Mouse (Mus musculus): ENCODE results near the gene Acot8.

The Acot8 gene

DNA sequence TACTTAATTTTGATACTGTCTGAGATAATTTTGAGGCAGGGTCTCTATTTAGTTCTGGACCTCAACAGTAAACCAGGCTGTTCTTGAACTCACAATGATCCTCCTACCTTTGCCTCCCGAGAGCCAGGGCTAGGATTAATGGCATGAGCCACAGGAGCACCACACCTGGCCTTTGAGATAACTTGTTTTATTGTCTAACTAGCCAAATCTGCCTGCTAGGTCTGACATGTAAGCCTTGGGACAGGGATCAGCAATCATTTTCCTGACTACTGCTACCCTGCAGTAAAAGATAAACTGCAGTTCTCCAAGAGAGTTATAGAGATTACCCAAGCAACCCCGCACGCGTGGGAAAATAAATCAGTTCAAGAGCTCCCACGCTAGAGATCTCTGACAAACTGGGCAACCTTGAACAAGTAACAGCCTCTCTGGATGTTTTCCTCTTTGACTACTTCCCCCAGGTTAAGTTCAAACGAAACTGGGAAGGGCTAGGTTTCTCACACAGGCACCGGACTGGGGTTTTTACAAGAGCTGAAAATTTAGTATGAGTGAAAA lies 19.7 kb downstream of the Acot8 start:
- DNase-seq (ENCODE audit: extremely low read depth, low read depth): no peak

DNA sequence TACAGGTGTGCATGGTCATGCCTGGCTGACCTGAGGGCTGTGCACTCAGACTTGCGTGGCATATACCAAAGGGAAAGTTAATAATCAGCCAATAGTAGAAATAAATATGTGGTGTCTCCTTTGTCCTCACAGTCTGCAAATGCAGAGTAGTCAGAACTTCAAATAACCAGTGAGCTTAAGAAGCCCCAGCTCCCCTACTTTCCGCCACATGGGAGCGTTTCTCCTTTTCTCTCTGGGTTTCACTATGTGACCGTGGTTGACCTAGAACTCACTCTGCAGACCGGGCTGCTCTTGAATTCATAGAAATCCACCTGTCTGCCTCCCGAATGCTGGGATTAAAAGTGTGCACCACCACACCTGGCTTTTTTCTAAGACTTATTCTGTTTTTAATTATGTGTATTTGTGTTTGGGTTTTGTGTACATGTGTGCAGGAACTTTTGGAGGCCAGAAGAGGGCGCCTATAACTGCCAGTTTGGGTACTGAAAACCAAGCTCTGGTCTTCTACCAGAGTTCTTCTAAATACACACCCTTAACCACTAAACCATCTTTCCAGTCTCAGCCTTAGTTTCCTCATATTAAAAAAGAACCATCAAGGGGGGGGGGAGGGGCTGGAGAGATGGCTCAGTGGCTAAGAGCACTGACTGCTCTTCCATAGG lies 20.6 kb downstream of the Acot8 start:
- DNase-seq (ENCODE audit: extremely low read depth, low read depth): peak; percentile 57

DNA sequence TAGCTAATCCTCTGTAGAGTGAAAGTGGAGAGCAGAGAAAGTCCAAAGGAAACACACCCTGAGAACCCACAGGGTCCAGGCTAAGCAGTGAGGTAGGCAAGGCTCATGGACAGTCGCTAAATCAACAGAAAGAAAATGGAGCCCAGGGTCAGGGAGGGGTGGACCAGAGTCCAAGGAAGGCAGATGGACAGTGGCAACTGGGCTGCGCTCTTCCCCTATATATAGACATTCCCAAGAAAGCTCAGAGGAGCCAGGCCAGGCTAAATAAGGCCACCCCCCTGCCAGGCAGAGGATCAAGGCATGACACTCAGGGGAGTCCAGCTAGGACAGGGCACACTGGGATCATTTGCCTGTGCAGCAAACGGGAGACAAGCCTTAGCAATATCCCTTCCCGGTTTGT lies 22.8 kb downstream of the Acot8 start:
- no peak for DNase-seq (ENCODE audit: extremely low read depth, low read depth)

DNA sequence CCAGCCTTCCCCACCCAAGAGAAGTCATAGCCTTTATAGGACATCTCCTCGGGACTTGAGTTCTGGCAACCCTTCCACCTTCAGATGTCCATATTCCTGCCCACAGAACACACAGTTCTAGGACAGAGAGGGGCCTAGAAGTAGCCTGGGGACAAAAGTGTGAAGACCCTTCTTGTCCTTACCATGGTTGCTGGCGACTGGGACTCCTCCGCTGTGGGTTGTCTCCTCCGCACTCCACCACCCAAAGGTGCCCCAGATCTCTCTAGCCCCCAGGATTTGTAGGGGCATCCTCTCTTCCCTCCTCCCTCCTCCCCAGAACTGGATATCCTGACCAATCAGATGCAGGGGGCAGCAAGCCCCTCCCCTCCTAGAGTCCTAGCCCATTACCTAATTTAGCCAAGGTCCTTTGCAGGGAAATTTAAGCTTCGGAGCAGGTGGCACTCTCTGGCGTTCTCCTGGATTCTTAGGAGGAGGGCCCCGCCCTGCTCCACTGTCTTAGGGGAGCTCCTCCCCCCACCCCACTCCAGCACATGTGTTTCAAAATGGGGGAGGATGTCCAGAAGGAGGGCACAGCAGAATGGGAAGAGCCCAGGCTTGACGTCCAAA lies 25.1 kb downstream of the Acot8 start, which contains the start of gene Tnnc2:
Gene Tnnc2, minus strand, starts transcription at position 487 of the 606 bp plus-strand sequence.
- DNase-seq (ENCODE audit: extremely low read depth, low read depth): no peak

DNA sequence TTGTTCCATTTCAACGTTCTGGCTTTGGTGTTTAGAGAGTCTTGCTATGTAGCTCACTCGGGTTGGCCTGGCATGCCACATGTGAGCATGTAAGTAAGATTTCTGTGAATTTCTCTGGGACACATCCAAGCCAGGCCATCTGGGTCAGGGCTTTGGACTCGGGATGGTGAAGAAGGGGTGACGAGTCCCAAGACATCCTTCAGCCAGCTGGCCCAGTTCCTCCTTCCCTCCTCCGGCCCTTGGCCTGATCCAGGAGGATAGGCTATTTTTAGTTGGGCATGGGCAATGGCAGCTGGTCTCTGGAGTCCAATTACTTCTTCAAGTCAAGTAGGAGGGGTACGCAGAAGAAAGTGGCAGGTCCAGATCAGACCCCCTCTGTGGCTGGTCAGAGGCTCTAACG lies 25.9 kb downstream of the Acot8 start:
- DNase-seq (ENCODE audit: extremely low read depth, low read depth): no peak

DNA sequence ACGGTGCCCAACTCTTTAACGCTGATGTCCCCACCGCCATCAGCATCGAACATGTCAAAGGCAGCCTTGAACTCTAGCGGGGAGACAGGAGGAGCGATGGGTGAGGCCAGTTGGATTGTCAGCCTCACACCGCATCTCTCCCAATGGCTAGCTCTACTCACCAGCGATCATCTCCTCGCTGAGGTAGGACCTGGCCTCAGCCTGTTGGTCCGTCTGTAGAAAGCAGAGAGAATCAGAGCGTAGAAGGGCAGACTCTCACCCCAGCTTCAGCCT lies 26.7 kb downstream of the Acot8 start:
- DNase-seq (ENCODE audit: extremely low read depth, low read depth): no peak

DNA sequence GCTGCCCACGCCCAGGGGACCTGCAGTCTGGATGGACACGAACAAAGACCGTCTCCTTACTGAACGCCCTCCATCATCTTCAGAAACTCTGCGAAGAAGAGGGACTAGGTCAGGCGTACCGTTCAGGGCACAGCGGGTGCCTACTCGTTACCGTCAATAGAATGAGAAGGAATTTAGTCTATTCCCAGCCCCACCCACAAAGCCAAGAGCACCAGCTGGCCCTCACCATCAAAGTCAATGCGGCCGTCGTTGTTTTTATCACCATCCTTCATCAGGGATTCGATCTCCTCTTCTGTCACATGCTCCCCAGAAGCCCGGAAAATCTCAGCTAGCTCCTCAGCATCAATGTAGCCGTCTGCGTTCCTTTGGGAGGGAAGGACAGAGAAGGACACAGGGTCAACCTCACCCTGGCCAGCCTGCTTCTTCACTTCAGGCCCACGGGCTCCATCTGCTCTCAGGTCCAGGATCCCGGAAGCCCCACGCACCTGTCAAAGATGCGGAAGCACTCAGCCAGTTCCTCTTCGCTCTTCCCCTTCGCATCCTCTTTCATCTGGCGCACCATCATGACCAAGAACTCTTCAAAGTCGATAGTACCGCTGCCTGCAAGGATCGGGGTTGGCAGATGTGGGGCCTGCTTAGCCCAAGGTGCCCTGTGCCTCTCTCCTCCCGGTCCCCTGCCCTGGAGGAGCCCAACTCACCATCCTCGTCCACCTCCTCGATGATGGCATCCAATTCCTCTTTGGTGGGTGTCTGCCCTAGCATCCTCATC lies 27.3 kb downstream of the Acot8 start:
- no peak for DNase-seq (ENCODE audit: extremely low read depth, low read depth)

DNA sequence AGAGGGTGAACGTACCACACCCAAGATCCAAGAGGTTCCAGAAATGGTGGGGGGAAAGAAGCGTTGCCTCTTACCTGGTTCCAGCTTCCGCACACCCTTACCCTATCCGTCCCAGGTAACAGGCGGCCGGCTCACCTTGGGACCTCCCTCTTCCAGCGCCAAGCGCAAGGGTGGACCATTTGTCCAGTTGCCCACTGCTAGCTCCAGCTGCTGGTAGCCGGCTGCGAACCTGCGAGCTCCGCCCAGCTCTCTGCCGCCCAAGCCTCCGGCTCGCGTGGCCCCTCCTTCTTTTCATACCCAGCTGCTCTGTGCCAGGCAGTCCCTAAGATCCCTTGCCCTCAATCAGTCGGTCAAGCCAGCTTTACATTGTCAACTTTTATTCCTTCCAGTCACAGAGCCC lies 27.9 kb downstream of the Acot8 start:
- DNase-seq (ENCODE audit: extremely low read depth, low read depth): no peak

DNA sequence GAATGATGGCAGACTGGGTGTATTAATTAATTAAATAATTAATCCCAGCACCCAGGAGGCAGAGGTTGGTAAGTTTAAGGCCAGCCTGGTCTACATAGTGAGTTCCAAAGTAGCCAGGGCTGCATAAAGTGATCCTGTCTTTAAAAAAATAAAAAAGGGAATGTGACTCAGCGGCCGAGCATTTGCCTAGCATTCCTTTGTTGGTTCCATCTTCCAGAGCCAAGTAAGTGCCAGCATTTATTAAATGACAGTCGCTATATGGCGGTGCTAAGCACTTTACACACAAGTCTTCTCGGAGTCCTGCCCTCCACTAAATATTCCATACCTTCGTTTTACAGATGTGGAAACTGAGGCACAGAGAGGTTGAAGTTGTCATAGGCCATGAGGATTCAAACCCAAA lies 28.6 kb downstream of the Acot8 start:
- DNase-seq (ENCODE audit: extremely low read depth, low read depth): no peak

DNA sequence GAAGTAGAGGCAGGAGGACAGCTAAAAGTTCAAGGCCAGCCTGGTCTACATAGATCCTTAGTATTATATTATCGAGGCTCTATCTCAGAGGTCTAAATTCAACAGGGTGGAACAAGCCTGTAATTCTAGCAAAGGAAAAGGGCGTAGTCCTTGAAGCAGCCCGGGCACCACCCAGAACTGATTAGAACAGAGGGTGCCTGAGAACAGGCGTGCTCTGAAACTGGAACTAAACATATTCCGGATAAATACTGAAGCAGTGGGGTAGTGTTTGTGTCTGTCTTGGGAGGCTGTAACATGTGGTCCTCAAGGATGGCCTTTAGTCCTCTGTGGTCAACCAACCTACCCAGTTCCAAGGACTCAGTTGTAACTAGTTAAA lies 30.7 kb downstream of the Acot8 start:
- DNase-seq (ENCODE audit: extremely low read depth, low read depth): peak; percentile 77

DNA sequence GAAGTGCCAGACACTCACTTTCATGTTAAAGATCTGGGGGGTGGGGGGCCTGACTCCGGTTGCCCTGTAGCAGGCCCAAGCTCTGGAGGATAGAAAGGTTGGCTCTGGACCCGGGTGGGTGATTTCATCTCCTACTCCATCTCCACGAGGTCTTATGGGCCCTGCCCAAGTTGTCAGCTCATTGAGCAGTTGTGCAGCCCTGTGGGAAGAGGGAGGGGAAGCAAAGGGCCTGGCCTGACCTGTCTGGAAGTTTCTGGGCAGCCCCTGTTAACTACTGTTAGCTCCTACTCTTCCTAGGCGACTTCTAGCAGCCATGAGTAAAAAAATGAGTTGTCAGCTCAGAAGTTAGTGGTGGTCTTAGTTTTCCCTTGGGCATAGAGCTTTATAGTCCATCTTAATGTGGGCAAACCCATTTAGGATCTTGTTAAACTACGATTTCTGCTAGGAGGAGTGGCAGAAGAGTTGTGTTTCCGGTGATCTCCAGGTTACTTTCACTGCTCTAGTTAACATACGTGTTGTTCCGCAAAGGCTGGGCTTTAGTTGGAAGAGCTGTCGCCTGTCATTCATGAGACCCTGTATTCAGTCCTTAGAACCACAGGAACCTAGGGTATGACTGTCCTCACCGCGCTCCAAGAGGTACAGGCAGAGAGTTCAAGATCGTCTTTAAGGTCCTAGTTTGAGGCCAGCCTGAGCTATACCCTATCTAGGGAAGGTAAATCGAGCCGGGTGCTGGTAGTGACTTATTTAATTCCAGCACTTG lies 31.3 kb downstream of the Acot8 start:
- peak; percentile 43 for DNase-seq (ENCODE audit: extremely low read depth, low read depth)

DNA sequence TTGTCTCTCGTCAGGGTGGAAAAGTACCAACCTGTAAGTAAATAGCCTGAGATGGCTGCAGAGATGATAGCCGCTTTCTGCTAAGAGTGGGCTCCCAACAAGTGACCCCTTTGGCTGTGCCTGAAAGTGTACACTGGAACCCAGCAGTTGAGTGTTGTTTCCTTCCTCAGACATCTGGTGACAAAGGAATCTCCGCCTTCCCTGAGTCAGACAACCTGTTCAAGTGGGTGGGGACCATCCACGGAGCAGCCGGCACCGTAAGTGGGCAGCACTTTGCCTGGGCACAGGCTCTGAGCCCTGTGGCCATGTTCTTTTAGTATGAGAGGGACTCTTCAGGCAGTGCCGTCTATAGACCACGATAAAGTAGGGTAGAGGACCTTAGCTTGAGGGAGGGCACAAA lies 33.6 kb downstream of the Acot8 start:
- DNase-seq (ENCODE audit: extremely low read depth, low read depth): no peak

DNA sequence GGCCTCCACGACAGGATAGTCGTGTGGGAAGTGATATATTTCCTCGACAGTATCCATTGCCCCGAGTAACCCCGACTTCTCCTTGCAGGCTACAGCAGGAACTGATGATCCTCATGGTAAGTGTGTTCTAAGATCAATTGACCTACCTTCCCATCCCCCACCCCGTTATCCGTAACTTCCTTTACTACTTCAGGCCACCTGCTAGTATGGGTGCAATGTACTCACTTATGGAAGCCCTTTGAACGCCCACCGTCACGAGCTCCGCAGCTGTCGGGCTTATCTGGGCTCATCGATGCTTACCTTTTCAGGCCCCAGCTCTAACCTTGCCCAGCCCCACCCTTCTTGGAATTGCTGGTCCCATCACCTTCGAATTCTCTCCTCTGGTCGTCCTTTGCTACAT lies 34.4 kb downstream of the Acot8 start:
- no peak for DNase-seq (ENCODE audit: extremely low read depth, low read depth)

DNA sequence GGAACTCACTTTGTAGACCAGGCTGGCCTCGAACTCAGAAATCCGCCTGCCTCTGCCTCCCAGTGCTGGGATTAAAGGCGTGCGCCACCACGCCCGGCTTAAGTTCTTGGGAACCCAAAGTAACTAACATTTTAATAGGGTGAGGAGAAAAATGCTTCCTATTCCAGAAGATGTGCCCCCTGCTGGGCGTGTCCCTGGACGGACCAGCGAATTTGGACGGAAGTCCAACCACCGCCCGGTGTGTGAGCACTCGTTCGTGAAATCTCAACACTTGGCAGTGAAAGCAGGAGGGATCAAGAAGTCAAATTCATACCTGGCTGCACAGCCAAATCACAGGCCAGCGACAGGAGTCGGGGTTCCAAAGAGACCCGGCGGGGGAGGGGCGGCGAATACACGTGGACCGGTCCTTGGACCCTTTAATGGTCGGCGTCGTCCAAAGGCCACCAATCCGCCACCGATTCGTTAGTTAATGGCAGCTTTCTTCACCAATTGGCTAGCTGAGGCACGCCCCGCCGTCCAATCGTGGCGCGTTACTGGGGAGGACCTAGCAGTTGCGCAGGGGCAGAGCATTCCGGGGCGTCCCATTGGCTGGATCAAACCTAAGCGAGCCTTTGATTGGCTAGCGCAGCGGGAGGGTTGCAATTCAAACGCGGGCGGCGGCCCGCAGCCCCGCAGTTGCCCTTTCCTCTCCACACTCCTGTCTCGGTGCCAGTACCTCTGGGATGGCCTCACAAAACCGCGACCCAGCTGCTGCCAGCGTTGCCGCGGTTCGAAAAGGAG lies 35.2 kb downstream of the Acot8 start, which contains the start of gene Ube2c:
Gene Ube2c, plus strand, starts transcription at position 641 of the 780 bp plus-strand sequence.
- peak; percentile 98 for DNase-seq (ENCODE audit: extremely low read depth, low read depth)

DNA sequence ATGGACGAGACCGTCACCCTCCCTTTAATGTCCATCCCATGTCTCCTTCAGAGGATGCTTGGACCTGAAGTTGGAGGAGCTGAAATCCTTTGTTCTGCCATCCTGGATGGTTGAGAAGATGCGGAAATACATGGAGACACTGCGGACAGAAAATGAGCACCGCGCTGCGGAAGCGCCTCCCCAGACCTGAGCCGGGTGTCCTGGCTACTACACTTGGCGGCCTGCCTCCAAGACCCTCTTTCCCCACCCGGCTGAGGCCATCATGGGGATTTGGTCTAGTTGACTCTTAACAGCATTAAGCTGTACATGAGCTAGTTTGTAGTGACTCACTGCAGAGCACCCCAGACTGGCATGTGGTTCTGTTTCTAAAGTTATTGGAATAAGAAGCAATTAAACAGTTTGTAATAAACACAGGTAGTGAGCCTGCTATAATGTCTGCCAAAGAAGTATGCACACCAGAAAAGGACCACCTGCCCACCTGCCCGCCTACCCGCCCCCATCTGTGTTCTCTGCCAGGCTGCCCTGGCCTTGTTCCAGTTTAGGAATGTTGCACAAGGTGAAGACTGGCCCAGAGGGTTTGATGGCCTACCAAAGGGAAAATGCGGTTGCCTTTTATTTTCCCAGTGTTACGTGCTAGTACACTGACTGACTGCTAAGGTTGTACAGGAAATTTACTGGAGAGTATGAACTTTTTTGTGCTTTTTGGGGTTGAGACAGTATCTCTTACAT lies 36.7 kb downstream of the Acot8 start:
- DNase-seq (ENCODE audit: extremely low read depth, low read depth): no peak

DNA sequence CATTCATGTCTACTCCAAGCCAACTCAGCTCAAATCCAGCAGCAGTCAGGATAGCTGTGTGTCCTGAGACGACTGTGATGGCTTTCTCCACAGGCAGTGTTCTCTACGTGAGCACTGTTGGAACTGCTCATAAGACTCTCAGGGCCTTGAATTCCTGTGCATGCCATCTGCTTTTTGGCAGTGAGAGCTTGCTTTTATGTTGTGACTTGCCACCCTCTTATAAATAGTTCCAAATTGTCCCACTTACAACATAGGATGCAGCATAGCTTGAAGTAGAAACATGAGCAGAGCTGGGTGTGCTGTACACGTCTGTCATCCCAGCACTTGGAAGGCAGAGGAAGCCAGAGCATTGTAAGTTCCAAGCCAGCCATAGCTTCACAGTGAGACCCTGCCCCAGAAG lies 38.8 kb downstream of the Acot8 start:
- no peak for DNase-seq (ENCODE audit: extremely low read depth, low read depth)

DNA sequence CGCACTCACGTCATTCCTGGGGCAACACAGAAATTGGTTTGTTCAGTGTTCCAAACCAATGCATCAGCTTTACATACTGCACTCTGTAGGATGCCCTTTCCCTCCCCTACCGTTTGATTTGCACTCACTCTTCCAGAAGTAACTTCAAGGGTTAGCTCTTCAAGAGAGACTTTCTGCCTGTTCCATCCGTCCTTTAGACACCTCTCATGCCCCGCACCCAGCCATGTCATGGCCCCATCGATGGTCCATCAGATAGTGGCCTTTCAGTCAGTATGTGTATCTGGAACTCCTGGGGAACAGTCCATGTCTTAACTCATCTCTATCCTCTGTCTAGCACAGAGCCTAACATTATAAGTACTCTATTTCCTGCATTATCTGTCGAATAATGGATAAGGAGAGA lies 42.1 kb downstream of the Acot8 start:
- DNase-seq (ENCODE audit: extremely low read depth, low read depth): no peak

DNA sequence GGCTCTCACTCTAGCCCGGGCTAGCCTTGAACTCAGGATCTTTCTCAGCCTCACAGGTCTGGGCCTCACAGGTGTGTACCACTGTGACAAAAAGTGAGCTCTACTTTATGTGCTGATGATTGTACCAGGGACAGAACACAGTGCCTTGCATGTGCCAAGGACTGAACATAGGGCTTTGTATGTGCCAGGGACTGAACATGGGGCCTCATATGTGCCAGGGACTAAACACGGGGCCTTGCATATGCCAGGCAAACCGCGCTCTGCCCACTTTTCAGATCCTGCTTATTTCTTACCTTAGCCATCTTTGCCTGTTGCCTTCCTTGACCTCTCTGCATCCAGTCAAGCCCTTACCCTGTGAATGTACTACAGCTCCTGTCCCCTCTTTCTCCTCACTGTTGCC lies 42.7 kb downstream of the Acot8 start:
- DNase-seq (ENCODE audit: extremely low read depth, low read depth): no peak

DNA sequence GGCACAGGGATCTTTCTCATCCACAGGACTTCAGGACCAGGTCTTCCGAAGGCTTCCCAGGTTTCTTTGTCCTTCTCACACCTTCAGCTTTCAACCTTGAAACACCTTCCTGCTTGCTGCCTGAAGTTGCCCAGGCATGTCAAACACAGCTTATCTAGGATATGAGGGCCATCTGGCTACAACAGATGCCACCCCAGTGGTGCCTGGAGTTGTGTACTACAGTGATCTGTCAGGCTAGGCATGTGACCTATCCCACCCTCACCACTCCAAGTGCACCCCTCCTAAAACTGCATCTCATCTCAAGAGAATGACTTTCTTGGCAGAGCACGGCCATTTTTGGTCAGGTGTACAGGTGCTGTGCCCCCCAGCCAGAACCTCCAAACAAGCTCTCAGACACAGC lies 43.2 kb downstream of the Acot8 start:
- no peak for DNase-seq (ENCODE audit: extremely low read depth, low read depth)

DNA sequence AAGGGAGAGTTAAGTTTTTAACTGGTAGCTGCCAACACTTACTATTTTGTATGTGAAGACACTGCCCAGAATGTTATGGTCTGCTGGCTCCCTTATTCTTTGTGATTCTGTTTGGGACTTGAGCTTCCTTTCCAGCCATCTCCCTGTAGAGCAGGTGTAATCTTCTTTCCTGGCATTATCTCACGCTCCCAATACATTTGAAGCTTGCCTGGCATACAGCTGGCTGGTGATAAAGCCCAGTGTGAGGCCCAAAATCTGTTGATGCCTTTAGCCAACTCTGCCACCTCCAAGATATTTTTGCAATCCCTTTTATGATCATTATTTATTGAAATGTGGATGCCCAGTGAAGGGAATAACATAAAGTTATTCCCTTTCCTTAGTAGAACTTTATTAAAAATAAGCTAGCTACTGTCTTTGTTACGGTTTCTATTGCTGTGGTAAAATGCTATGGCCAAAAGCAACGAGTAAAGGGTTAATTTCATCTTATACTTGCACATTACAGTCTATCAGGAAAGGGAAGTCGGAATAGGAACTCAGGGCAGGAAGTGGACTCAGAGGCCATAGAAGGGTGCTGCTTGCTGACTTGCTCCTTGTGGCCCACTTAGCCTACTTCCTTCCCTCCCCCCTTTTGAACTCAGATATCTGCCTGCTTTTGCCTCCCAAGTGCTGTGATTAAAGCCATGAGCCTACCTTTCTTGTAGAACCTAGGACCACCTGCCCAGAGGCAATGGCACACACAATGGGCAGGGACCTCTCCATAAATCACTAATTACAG lies 44.4 kb downstream of the Acot8 start:
- no peak for DNase-seq (ENCODE audit: extremely low read depth, low read depth)
